Mouse (Mus musculus) embryonic facial prominence, embryonic 12.5 days (tissue): ENCODE results near the gene Tipin. TPM values are rescaled to one million over a fixed set of nuclear protein-coding genes. Genes with fewer than 3 reads are reported as not detected.

Experiments
- ATAC-seq: fragments of 200-750 bp; cut with Nextera tagmentation; 2 replicates; pipeline ENCODE4 v1.8.0; 2017; ENCODE audit not compliant: insufficient number of reproducible peaks, insufficient read depth, low FRiP score, low TSS enrichment
- H3K27ac ChIP-seq: fragments of 300-500 bp; sonication (generic); 2 replicates; pipeline ENCODE4 v1.5.1; 2016; ENCODE audit warnings: mild to moderate bottlenecking
- H3K27me3 ChIP-seq: fragments of 300-500 bp; sonication (generic); 2 replicates; pipeline ENCODE4 v1.6.1; 2016; ENCODE audit warnings: mild to moderate bottlenecking, moderate library complexity
- H3K36me3 ChIP-seq: fragments of 300-500 bp; sonication (generic); 2 replicates; pipeline ENCODE4 v1.6.1; 2016; ENCODE audit warnings: mild to moderate bottlenecking
- H3K4me1 ChIP-seq: fragments of 300-500 bp; sonication (generic); 2 replicates; pipeline ENCODE4 v1.6.1; 2016
- H3K4me2 ChIP-seq: fragments of 300-500 bp; sonication (generic); replicated peaks from 2 replicates; pipeline ENCODE4 v1.6.1; 2016; ENCODE audit warnings: mild to moderate bottlenecking, moderate library complexity
- H3K4me3 ChIP-seq: fragments of 300-500 bp; sonication (generic); 2 replicates; pipeline ENCODE4 v1.5.1; 2016; ENCODE audit warnings: mild to moderate bottlenecking
- H3K9ac ChIP-seq: fragments of 300-500 bp; sonication (generic); 2 replicates; pipeline ENCODE4 v1.6.1; 2016; ENCODE audit warnings: mild to moderate bottlenecking, moderate library complexity
- H3K9me3 ChIP-seq: fragments of 300-500 bp; sonication (generic); 2 replicates; pipeline ENCODE4 v1.6.1; 2016; ENCODE audit warnings: mild to moderate bottlenecking, moderate library complexity
- WGBS: fragments of 180-500 bp; shearing (Covaris S2); methylation state at CpG from one replicate; pipeline ENCODE4 v1.1.7; 2016; 5-methylcytosine and 5-hydroxymethylcytosine counted together
- polyA plus RNA-seq: library from polyadenylated mRNA; unstranded; fragments of >200 nt; fragmentation: Nextera tagmentation; extraction: Ambion mirVana; gene quantifications from 2 replicates; pipeline ENCODE4 v1.2.1, GENCODE M21; 2016

Tipin gene
- polyA plus RNA-seq: 213 and 231 TPM in 2 replicates

DNA sequence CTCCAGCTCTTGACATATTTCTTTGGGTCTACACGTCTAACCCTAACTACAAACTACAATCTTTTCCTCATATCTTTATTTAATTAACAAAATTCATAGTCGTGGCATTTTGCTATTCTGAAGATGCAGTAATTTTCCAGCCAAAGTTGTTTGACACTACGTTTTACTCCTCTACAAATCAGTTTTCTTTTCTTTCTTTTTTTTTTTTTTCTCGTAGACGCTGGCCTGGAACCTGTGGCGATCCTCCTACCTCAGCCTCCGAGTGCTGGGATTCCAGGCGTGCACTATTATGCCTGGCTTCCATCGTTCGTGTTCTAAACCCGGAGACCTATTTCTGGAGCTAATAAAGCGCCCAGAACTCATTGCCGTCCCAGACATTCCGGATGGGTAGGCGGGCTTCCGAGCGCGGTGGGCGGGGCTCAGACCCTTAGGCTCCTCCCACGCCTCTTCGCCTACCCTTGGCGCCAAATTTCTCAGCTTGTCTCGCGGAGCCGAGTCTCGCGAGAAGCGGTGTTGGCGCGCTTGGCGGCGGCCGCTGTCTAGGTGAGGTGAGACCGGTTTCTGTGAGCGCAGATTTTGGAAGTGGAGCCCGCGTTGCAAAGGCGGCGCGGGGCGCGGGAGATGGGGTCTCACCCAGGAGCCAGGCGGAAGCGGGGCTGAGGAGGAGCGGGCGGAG is at the start of gene Tipin:
TSS of gene Tipin (plus strand) at position 477 of the 676 bp plus-strand sequence.
- peaks cover 7% of the 10 kb centered on the region for H3K4me1 ChIP-seq
- H3K9me3 ChIP-seq: no peaks in the 10 kb centered on the region
- H3K27me3 ChIP-seq: no peaks in the 10 kb centered on the region
- ATAC-seq: peak; percentile 89
- H3K4me3 ChIP-seq: peak within 1 kb of the TSS; percentile 81
- 3% methylated on average over 46 of the region's 46 CpGs for WGBS
- H3K4me2 ChIP-seq: peak within 1 kb of the TSS; percentile 71
- peak within 1 kb of the TSS; percentile 94 for H3K9ac ChIP-seq
- peak within 1 kb of the TSS; percentile 97 for H3K27ac ChIP-seq
- H3K36me3 ChIP-seq: no peaks in the 10 kb centered on the region

DNA sequence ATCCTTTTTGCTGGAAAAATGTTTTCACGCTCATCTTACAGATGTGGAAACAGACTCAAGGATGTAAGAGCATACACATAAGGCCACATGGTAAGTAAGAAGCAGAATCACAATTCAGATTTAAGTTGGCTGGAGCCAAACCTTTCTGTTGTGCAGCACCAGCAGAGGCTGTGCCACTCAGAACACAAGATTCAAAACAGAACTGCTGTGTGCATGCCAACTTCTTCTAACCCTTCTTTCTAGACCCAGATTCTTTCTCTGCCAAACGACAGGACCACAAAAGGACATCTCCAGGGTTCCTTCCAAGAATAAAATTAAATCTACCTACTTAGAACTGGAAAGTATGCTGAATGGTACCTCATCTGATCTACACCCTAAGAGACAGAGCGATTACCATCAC is 49.7 kb upstream of the Tipin start:
- Histone ChIP-seq H3K4me3 (no peak overlapping the region), H3K9me3 (no peaks in the 10 kb centered on the region), H3K9ac (no peak overlapping the region), H3K27me3 (no peaks in the 10 kb centered on the region), H3K36me3 (no peaks in the 10 kb centered on the region), H3K4me2 (no peak overlapping the region), H3K4me1 (peaks cover 49% of the 10 kb centered on the region), H3K27ac (peak overlapping the region; percentile 81)
- no peak for ATAC-seq
- 75% methylated on average over 3 of the region's 3 CpGs for WGBS

DNA sequence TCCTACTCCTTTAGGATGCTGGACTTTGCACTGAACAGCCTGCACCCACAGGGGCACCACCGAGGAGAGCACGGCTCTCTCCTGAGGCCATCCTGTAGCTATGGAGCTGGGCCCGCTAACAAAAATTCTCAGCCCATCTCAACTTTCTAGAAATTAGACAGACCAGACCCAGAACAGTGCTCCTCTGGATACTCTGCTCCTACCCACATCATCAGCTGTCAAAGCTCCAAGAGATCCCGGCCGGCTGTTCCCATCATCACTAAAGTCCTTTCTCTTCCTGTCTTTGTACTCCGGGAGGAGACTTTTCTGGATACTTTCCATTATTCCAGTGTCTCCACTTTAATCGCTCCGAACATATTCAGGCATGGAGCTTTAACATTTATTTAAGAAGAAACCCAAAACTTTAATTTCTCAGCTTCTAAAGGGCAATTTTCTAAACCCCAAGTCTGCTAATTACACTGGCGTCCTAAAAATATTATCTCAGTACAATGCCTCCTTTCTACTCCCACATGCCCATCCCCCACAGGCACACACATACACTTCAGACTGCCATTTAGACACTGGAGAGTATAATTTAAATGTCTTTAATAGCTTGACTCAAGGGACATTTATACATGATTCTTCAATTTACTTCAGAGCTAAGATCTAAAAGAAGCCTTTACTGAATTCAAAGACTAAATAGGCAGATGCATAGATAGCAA is 49.0 kb upstream of the Tipin start:
- H3K4me2 ChIP-seq: no peak overlapping the region
- 32% methylated on average over 9 of the region's 9 CpGs for WGBS
- no peak overlapping the region for H3K9ac ChIP-seq
- peak overlapping the region; percentile 81 for H3K27ac ChIP-seq
- ATAC-seq: no peak
- peaks cover 49% of the 10 kb centered on the region for H3K4me1 ChIP-seq
- no peaks in the 10 kb centered on the region for H3K9me3 ChIP-seq
- no peak overlapping the region for H3K4me3 ChIP-seq
- H3K27me3 ChIP-seq: no peaks in the 10 kb centered on the region
- no peaks in the 10 kb centered on the region for H3K36me3 ChIP-seq

DNA sequence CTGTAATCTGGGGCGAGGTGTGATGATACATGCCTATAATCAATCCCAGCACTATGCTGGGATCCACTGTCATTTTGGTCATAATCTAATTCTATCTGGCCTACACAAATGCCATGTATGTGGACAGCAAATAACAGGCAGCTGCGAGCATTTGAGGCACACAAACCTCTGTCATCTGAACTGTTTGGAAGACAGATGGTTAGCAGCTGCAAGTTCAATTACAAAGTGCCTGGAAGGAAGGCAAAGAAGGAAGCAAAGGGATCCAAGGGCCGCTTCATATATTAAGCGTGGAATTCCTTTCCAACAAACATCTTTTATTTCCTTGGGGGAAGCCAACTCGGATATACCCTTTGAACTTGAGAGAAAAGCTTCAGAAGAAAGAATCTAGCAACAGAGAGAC is 47.7 kb upstream of the Tipin start:
- no peaks in the 10 kb centered on the region for H3K9me3 ChIP-seq
- peaks cover 49% of the 10 kb centered on the region for H3K4me1 ChIP-seq
- H3K9ac ChIP-seq: no peak overlapping the region
- H3K36me3 ChIP-seq: no peaks in the 10 kb centered on the region
- H3K4me2 ChIP-seq: no peak overlapping the region
- H3K27me3 ChIP-seq: no peaks in the 10 kb centered on the region
- WGBS: 27% methylated on average over 5 of the region's 5 CpGs
- no peak overlapping the region for H3K4me3 ChIP-seq
- peak overlapping the region; percentile 80 for H3K27ac ChIP-seq
- ATAC-seq: no peak

DNA sequence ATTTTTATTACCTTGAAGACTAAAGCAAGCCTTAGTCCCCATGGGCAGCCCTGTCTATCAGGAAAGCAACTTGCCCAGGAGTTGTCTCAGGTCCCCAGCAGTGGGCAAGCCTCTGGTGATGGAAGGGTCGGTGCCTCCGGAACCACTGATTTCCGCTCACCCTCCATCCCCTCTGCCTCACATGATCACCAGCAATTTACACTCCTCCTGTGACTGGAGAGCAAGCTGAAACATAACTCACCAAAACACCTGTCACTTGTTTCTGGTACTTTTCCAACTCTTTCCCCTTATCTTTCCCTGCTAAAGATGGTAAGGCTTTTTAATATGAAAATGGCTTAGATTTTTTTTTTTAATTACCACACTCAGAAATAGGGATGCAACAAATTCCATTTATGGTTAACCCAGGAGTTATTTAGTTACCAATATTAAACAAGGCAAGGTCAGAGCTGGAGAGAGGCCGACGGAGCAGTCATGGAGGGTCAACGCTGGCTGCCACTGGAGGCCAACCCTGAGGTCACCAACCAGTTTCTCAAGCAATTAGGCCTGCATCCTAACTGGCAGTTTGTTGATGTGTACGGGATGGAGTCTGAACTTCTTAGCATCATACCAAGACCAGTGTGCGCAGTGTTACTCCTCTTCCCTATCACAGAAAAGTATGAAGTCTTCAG is 46.5 kb upstream of the Tipin start, which contains the start of gene Uchl4:
TSS of gene Uchl4 (plus strand) at position 434 of the 668 bp plus-strand sequence.
- Histone ChIP-seq H3K4me2 (no peak within 1 kb of the TSS), H3K9me3 (no peaks in the 10 kb centered on the region), H3K4me3 (no peak within 1 kb of the TSS), H3K36me3 (no peaks in the 10 kb centered on the region), H3K4me1 (peaks cover 44% of the 10 kb centered on the region), H3K27me3 (no peaks in the 10 kb centered on the region), H3K9ac (no peak within 1 kb of the TSS), H3K27ac (peak within 1 kb of the TSS; percentile 80)
- no peak for ATAC-seq
- 74% methylated on average over 8 of the region's 8 CpGs for WGBS

DNA sequence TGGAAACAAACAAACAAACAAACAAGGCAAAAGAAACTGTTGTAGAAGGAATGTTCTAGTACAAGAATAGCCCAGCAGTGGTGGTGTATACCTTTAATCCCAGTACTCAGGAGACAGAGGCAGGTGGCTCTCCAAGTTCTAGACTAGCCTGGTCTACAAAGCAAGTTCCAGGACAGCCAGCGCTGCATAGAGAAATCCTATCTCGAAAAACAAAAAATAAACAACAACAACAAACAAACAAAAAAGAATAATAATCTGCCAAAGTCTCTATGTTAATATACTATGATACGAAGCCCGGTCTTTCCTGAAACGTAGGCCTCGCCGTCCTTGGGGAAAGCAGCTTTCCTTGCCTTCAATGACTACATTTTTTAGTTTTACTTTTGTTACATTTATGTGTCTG is 45.3 kb upstream of the Tipin start:
- 95% methylated on average over 7 of the region's 7 CpGs for WGBS
- Histone ChIP-seq H3K4me3 (no peak overlapping the region), H3K9ac (no peak overlapping the region), H3K27ac (no peak overlapping the region), H3K9me3 (no peaks in the 10 kb centered on the region), H3K36me3 (no peaks in the 10 kb centered on the region), H3K4me1 (peaks cover 45% of the 10 kb centered on the region), H3K27me3 (no peaks in the 10 kb centered on the region), H3K4me2 (no peak overlapping the region)
- no peak for ATAC-seq

DNA sequence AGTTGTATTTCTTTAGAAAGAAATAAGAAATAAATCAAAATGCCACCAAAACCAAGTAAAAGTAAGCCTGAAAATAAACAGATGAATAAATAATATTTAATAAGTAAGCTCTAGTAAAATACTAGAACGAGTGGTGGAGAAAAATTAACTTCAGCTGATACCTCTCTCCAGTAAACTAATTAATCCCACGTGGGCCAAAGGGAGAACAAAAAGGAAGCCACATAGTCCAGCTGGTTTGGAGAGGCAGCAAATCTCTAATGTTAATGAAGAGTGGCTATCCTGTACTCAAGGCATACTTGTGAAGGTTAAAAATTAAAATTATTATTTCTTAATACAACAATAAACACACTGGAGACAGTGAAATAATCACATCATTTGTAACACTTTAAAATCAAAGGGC is 41.3 kb upstream of the Tipin start:
- Histone ChIP-seq H3K27me3 (no peaks in the 10 kb centered on the region), H3K27ac (no peak overlapping the region), H3K9ac (no peak overlapping the region), H3K36me3 (no peaks in the 10 kb centered on the region), H3K4me1 (peaks cover 13% of the 10 kb centered on the region; the same call in 1 of the 2 replicates), H3K4me2 (no peak overlapping the region), H3K9me3 (no peaks in the 10 kb centered on the region), H3K4me3 (no peak overlapping the region)
- ATAC-seq: no peak
- WGBS: 12% methylated on average over 2 of the region's 2 CpGs

DNA sequence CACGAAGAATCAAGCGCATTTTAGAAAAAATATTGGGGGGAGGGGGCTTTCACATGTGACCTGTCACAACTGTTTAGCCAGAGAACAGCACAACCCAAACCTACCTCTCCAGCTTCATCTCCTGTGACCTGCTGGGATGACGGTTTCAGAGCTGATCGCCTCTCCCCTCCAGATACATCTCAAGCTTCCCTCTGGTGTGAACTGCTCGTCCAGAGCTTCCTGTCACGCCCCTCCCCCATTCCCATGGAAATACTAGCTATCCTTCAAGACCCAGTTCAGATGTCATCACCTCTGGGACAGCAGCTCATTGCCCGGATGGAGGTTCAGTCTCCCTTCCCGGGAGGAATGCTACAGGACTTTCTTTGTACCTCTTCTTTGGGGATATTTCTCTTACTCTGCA is 40.7 kb upstream of the Tipin start:
- H3K27me3 ChIP-seq: no peaks in the 10 kb centered on the region
- 16% methylated on average over 8 of the region's 8 CpGs for WGBS
- no peak for ATAC-seq
- no peaks in the 10 kb centered on the region for H3K9me3 ChIP-seq
- H3K36me3 ChIP-seq: no peaks in the 10 kb centered on the region
- no peak overlapping the region for H3K4me3 ChIP-seq
- H3K4me2 ChIP-seq: peak overlapping the region; percentile 5; the same call in 1 of the 2 replicates
- no peak overlapping the region for H3K9ac ChIP-seq
- H3K4me1 ChIP-seq: peaks cover 13% of the 10 kb centered on the region; the same call in 1 of the 2 replicates
- H3K27ac ChIP-seq: 0 out of 2 replicates have a peak overlapping the region, but pooled peaks have one; percentile 37

DNA sequence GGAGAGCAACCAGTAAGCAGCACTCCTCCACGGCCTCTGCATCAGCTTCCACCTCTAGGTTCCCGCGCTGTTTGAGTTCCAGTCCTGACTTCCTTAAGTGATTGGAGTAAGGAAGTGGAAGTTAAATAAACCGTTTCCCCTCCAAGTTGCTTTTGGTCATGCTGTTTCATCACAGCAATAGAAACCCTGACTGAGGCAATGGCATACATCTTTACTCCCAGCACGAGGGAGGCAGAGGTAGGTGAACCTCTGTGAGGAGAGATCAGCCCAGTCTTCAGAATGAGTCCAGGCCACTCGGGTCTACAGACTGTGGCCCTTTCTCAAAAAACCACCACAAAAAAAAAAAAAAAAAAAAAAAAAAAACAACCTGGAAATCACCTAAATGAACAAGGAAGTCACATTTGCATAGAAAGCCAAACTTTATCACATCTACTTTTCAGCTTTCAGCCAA is 39.0 kb upstream of the Tipin start:
- Histone ChIP-seq H3K27ac (no peak overlapping the region), H3K4me1 (peaks cover 13% of the 10 kb centered on the region; the same call in 1 of the 2 replicates), H3K9me3 (no peaks in the 10 kb centered on the region), H3K36me3 (no peaks in the 10 kb centered on the region), H3K27me3 (no peaks in the 10 kb centered on the region), H3K4me2 (no peak overlapping the region), H3K4me3 (no peak overlapping the region), H3K9ac (no peak overlapping the region)
- 73% methylated on average over 6 of the region's 6 CpGs for WGBS
- no peak for ATAC-seq

DNA sequence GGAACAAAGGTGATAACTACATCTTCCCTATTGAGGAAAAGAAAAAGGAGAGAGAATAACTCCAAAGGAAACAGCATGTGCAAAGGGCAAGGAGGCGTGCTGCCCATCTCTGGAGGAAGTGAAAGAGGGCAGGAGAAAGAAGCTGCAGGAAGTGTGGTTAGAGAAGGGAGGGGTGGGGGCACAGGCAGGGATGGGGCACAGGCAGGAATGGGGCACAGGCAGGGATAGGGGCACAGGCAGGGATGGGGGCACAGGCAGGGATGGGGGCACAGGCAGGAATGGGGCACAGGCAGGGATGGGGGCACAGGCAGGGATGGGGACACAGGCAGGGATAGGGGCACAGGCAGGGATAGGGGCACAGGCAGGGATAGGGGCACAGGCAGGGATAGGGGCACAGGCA is 32.0 kb upstream of the Tipin start:
- no peak for ATAC-seq
- Histone ChIP-seq H3K36me3 (peaks cover 5% of the 10 kb centered on the region; the same call in 1 of the 2 replicates), H3K4me3 (no peak overlapping the region), H3K27me3 (no peaks in the 10 kb centered on the region), H3K9ac (no peak overlapping the region), H3K9me3 (no peaks in the 10 kb centered on the region), H3K27ac (no peak overlapping the region), H3K4me2 (no peak overlapping the region), H3K4me1 (peaks cover 24% of the 10 kb centered on the region)
- 89% methylated on average over 1 of the region's 1 CpGs for WGBS

DNA sequence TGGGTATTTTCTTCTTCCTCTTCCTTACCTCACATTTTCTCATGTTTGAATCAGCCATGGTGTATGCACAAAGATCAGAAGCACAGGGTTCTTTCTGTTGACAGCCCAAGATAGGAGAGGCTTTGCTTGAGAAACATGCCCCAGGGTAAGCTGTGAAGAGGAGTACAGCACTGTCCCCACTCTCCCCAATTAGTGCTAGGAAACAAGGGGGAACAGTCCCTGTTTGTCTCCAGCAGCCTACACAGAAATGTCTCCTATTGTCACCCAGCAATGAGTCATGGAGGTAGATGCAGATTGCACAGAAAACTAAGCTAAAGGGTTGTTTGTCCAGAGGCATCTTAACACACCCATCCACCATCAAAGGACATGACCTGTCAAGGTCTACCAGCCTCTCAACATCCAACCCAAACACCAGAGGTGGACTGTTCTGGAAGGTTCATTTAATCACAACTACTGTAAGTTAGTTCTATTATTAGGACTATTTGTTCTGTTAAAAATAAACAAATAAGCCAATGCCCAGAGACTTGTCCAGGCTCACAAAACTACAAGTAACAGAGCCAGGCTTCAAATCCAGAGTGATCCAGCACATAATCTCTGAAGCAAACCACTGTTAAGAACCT is 31.2 kb upstream of the Tipin start:
- peaks cover 5% of the 10 kb centered on the region; the same call in 1 of the 2 replicates for H3K36me3 ChIP-seq
- no peak overlapping the region for H3K9ac ChIP-seq
- no peaks in the 10 kb centered on the region for H3K27me3 ChIP-seq
- ATAC-seq: no peak
- H3K9me3 ChIP-seq: no peaks in the 10 kb centered on the region
- peaks cover 24% of the 10 kb centered on the region for H3K4me1 ChIP-seq
- H3K4me2 ChIP-seq: no peak overlapping the region
- no peak overlapping the region for H3K4me3 ChIP-seq
- no peak overlapping the region for H3K27ac ChIP-seq
